Mouse (Mus musculus) heart, adult 2 months (tissue): ENCODE measurements around the gene Acvr1c.

Experiments
- CTCF ChIP-seq: fragments of 200-600 bp; IDR thresholded peaks from 2 replicates; pipeline ENCODE4 v1.8.1; 2022; ENCODE audit warnings: antibody characterized with exemption, mild to moderate bottlenecking, moderate library complexity
- POLR2A ChIP-seq: fragments of 200-500 bp; IDR thresholded peaks from 2 replicates; pipeline ENCODE4 v1.6.1; 2011; ENCODE audit warnings: mild to moderate bottlenecking, low read depth, low read length, control low read depth; ENCODE audit not compliant: insufficient read depth

- TF ChIP-seq POLR2A (no peak), CTCF (no peak)
Measured at GRCm38 (mm10) chr2:58403481-58403880, 45.8 kb upstream of the Acvr1c start.
